Mouse (Mus musculus) bone marrow macrophage, adult 2 months (primary cell): Measurements from ENCODE around the gene Myo1d. TPM values are rescaled to one million over a fixed set of nuclear protein-coding genes. Genes with fewer than 3 reads are reported as not detected.
A peak's percentile ranks its signal among the peaks of the same experiment; 100 is the strongest.

Source experiments
- H3K27ac ChIP-seq: 2 replicates; pipeline ENCODE4 v1.5.1; 2012; ENCODE audit warnings: low read depth, low read length; ENCODE audit not compliant: insufficient read depth
- H3K4me1 ChIP-seq: 2 replicates; pipeline ENCODE4 v1.6.1; 2012; ENCODE audit warnings: low read length; ENCODE audit not compliant: control insufficient read depth, insufficient read depth
- H3K4me3 ChIP-seq: 2 replicates; pipeline ENCODE4 v1.5.1; 2012; ENCODE audit warnings: mild to moderate bottlenecking, low read length, moderate library complexity; ENCODE audit not compliant: insufficient read depth
- CTCF ChIP-seq: IDR thresholded peaks from 2 replicates; pipeline ENCODE4 v1.5.1; 2012; ENCODE audit warnings: low read depth, mild to moderate bottlenecking, low read length, moderate library complexity
- POLR2A ChIP-seq: IDR thresholded peaks from 2 replicates; pipeline ENCODE4 v1.6.1; 2012; ENCODE audit warnings: mild to moderate bottlenecking, low read depth, low read length, borderline replicate concordance
- polyA plus RNA-seq: library from polyadenylated mRNA; stranded (reverse); fragments of >200 nt; gene quantifications from 2 replicates; pipeline ENCODE4 v1.2.4, GENCODE M21; 2012; ENCODE audit not compliant: missing spikeins, insufficient read depth, insufficient read length

The Myo1d gene
- polyA plus RNA-seq = 0.75 and 0.79 TPM in 2 replicates

DNA sequence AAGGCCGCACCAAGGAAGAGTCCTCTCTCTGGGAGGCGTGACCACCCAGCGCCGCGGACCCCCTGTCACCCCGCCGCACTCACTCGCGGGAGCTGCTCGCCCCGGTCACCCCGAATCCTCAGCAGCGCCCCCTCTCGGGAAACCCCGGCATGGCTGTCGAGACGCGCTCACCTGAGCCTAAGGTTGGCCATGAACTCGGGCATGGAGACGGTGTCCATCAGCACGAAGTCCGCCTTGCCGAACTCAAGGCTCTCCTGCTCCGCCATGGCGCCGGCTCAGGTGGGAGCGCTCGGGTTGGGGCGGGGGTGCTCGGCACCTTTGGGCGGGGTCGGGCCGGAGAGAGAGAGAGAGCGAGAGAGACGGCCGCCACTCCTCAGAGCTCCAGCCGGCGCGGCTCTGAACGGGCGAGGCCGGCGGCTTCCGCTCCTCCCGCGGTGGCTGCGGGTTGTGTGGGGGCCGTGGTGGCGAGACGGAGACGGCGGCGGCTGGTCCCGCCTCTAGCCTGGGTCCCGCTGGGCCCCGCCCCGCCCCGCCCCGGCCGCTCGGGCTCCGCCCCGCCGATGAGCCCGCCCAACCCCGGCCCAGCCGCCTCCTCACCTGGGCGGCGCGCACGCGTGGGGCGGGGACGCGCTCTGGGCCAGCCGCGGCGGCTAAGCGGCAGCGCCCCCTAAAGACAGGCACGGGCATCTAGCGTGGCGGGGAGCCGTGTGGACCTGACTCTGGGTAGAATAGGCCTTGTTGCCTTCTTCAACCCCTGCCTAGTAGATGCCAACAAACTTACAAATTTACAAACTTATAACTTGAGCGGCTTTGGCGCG is at the start of gene Myo1d:
Gene Myo1d (minus strand): TSS at position 499 of the 818 bp plus-strand sequence.
- H3K4me3 ChIP-seq = peak within 1 kb of the TSS; percentile 53
- TF ChIP-seq POLR2A (no peak), CTCF (peak; percentile 30)
- H3K4me1 ChIP-seq = peaks cover 10% of the 10 kb centered on the region
- H3K27ac ChIP-seq = no peak within 1 kb of the TSS

DNA sequence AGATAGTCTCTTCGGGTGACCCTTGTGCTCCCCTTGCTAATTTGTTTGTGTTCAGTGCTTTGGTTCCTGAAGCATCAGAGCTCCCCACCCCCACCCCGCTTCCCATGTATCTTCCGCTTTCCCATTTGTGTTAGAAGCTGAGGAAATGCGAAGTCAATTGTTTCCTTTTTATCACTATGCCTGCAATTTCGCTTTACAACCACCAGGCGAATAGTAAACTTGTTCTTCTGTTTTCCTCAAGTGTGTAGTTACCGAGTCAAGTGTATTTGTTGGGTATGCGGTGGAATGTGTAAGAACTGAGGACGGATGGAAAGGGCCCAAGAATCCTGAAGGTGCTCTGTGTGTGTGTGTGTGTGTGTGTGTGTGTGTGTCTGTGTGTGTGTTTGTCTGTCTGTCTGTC is 42.0 kb upstream of the Myo1d start:
- Histone ChIP-seq H3K4me1 (no peaks in the 10 kb centered on the region), H3K4me3 (no peak overlapping the region), H3K27ac (no peak overlapping the region)
- TF ChIP-seq POLR2A = no peak
- no peak for TF ChIP-seq CTCF

DNA sequence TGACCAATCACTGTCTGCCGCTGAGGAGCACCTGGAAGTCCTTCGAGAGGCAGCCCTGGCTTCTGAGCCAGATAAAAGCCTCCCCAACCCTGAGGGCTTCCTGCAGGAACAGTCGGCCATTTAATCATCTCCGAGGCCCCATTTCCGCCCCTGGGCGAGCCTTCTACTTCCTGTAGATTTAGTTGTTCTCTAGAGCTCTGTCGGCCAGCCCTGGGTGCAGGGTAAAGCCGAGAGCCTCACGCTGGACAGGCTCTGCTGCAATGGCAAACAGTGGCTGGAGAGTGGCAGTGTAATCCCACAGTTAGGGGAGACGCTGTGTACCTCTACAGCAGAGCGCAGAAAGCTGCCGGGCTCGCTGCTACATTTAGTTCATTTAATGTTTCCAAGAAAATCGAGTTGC is 41.5 kb upstream of the Myo1d start:
- TF ChIP-seq CTCF = no peak
- no peak for TF ChIP-seq POLR2A
- Histone ChIP-seq H3K4me3 (no peak overlapping the region), H3K4me1 (no peaks in the 10 kb centered on the region), H3K27ac (no peak overlapping the region)

DNA sequence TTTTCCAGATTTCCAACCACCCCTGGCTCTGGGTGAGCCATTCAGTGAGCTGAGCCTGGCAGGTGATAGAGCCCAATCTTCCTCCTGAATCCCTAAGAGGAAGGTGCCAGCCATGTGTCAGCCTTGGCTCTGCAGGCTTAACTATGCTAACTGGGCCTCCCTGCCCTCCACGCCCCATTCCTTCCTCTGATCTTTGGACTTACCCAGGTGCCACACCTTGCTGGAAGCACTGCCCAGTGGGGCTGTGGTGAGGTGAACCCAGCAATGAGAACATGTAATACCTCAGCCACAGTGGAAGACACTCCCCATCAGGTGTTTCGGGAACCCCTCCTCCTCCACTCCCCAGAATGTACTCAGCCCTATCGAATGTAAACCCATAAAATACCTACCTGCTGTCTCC is 40.3 kb upstream of the Myo1d start:
- H3K4me1 ChIP-seq = no peaks in the 10 kb centered on the region
- TF ChIP-seq POLR2A (no peak), CTCF (no peak)

DNA sequence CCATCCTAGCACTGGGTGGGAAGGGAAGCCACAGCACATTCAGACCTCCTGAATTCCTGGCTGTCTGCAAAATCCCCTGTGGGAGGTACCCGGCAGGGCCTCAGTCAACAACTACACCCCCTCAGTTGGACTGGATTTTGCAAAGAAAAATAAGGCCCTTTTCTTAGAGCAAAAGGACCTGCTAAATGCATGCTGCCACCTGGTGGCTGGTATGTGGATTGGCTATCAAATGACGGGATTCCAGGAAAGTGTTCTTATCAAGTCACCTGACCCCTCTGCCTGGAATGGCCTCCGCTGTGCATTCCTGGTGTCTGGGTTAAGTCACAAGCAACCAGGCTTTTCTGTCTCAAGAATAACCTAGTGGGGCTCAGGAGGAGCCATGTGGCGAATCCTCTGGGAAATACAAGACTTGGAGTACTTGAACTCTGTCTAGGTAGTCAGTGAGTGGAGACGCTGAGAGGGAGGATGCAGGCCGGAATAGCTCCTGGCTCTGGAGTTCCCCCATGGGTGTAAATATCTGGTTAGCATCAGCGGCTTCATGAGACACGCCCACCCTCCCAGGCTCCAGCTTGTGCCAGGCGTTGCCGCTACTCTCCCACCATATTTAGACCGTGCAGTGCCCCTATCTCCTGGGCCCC is 38.4 kb upstream of the Myo1d start:
- Histone ChIP-seq H3K4me3 (no peak overlapping the region), H3K4me1 (no peaks in the 10 kb centered on the region), H3K27ac (no peak overlapping the region)
- TF ChIP-seq CTCF (peak; percentile 57), POLR2A (no peak)

More for the DNA sequence above, 40.3 kb upstream of the Myo1d start:
- no peak overlapping the region for H3K4me3 ChIP-seq
- no peak overlapping the region for H3K27ac ChIP-seq

DNA sequence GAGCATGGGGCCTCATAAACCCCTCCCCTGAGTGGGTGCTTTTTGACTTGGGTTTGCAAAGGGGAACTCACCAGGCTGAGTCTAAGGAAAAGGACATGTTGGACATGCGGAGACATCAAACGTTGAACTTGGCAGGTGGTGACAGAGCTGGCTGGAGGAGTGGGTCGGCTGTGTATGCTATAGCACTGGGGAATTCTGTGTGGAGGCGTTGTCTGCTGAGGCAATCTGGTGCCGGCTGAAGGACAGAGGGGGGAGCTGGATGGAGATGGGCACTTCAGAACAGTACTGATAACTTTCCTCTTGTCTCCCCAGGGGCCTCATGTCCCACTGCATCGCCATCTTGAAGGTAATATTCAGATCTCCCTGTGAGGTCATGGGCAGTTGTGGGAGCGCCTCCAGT is 35.5 kb upstream of the Myo1d start:
- H3K4me1 ChIP-seq = no peaks in the 10 kb centered on the region
- no peak overlapping the region for H3K4me3 ChIP-seq
- no peak overlapping the region for H3K27ac ChIP-seq
- TF ChIP-seq CTCF = no peak
- TF ChIP-seq POLR2A = no peak

DNA sequence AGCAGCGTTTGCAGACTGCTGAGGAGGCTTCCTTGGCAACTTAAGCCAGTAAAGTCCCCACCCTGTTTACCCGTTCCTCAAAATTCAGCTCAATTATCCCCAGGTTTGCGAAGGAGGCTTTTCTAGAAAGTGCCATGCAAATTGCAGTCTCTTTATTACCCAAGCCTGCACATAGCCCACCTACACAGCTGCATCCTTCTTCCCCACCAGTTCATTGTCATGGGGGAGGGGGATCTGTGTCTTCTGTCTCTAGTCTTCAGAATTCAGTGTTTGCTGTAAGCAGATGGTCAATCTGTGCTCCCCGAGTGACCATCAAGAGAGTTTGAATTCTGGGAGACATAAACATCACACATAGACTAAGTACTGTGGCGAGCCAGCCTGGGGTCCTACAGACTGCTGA is 31.3 kb upstream of the Myo1d start:
- TF ChIP-seq CTCF (no peak), POLR2A (no peak)
- Histone ChIP-seq H3K27ac (no peak overlapping the region), H3K4me3 (no peak overlapping the region), H3K4me1 (no peaks in the 10 kb centered on the region)

DNA sequence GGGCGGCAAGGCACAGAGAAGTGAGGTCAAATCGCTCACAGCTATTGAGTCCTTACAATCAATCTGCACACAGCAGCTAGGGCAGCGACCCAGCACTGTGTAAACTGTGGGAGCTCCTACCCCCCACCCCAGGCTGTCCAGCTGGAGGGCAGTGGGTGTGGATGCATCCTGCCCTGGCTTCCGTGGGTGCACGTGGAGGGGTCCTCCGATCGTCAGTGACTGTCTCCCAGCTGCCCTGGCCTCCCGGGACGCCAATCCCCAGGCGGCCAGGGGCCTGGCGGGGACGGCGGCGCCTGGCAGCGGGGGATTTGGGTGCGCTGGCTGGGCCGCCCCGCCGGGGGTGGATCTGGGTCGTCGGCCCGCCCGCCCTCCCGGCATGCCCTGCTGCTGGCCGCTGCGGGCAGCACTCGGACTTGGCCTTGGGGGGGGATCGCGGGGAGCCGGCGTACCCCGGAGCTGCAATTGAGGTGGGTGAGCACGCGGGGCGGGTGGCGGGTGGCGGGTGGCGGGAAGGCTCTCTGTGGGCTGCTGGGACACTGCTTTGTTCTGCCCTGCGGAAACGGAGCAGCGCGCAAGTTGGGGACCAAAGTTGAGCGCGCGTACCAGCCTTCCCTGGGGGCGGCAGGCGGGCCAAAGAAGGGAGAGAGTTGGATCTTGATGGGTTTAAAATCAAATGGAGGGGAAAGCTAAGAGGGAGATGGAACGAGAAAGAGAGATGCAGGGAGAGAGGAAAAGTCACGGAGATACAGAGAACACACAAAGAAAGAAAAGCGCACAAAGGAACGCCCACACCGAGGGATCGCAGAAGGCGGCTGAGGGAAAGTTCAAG is 30.4 kb upstream of the Myo1d start, which contains the start of gene Tmem98:
Gene Tmem98 (plus strand): TSS at position 183 of the 829 bp plus-strand sequence.
- peak within 1 kb of the TSS; percentile 11; the same call in 1 of the 2 replicates for H3K4me3 ChIP-seq
- no peaks in the 10 kb centered on the region for H3K4me1 ChIP-seq
- no peak within 1 kb of the TSS for H3K27ac ChIP-seq
- TF ChIP-seq POLR2A (no peak), CTCF (no peak)

DNA sequence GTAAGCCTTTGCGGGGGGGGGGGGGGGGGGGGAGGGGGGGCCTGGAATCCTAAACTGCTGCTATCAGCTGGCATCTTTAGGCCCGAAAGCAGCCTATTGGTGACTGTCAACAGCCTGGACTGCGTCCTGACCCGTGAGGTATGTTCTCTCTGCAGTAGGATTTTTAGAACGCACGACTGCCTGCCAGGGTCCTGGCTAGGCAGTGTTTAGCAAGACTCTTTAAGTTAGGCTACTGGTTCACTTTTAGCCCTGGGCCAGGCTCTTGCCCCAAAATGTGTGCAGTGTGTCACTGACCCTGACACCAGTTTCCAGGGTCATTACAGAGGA is 29.8 kb upstream of the Myo1d start:
- Histone ChIP-seq H3K4me3 (no peak overlapping the region), H3K27ac (no peak overlapping the region)

More for the DNA sequence above, 29.8 kb upstream of the Myo1d start:
- H3K4me1 ChIP-seq = no peaks in the 10 kb centered on the region
- TF ChIP-seq POLR2A (no peak), CTCF (no peak)
